Mouse (Mus musculus): ENCODE measurements around the gene Arhgap45. TPM values are rescaled to one million over a fixed set of nuclear protein-coding genes. Genes with fewer than 3 reads are reported as not detected.

Gene Arhgap45
- polyA plus RNA-seq, 1 experiment from 2014 or later, result 20.1 TPM

DNA sequence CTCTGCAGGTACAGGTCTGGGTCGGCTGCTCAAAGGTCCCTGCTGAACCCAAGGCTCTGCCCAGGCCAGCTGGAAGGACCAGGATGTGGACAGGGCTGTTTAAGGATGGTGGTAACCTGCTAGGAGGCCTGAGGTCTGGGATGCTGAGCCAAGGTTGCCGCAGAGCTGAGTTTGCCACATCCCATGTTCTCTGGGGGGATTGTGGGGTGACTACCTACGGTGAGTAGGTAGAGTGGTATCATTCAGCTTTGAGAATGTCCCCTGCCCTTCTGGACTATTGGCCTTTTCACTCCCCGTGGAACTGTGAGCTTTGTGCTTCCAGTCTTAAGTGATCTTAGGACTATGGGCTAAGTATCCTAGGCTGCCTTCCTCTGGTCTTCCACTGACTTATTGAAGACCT is 40.1 kb downstream of the Arhgap45 start:
- ATAC-seq (no peak), DNase-seq (ENCODE audit: low spot score) (no peak)
- H3K27ac ChIP-seq (ENCODE audit: low read length), result no peak overlapping the region
- no peaks in the 10 kb centered on the region for H3K9me3 ChIP-seq (ENCODE audit: low read length)
- no peak for TF ChIP-seq EP300 (IDR thresholded peaks at IDR 0.05)
- no peak overlapping the region for H3K4me3 ChIP-seq (ENCODE audit: low read depth, low read length)
- H3K27me3 ChIP-seq (replicated peaks; ENCODE audit: insufficient read depth, low read length), result no peaks in the 10 kb centered on the region
- peaks cover 28% of the 10 kb centered on the region for H3K36me3 ChIP-seq (ENCODE audit: insufficient read depth, low read length)
- H3K4me1 ChIP-seq (ENCODE audit: insufficient read depth, low read depth, low read length), result peaks cover 14% of the 10 kb centered on the region
- no peak overlapping the region for H3K4me2 ChIP-seq (replicated peaks; ENCODE audit: low read depth, low read length)
- H3K9ac ChIP-seq (replicated peaks; ENCODE audit: low read depth), result no peak overlapping the region
- 86% methylated on average over 4 of the region's 4 CpGs for WGBS

GRCm38 (mm10) chr10:80056976-80057682 is 40.7 kb downstream of the Arhgap45 start:
- peaks cover 34% of the 10 kb centered on the region for H3K36me3 ChIP-seq (ENCODE audit: insufficient read depth, low read length)
- H3K27me3 ChIP-seq (replicated peaks; ENCODE audit: insufficient read depth, low read length), result no peaks in the 10 kb centered on the region
- DNase-seq (ENCODE audit: low spot score) (no peak), ATAC-seq (no peak)
- H3K4me3 ChIP-seq (ENCODE audit: low read depth, low read length), result no peak overlapping the region
- 91% methylated on average over 27 of the region's 27 CpGs for WGBS
- no peaks in the 10 kb centered on the region for H3K9me3 ChIP-seq (ENCODE audit: low read length)
- H3K4me2 ChIP-seq (replicated peaks; ENCODE audit: low read depth, low read length), result no peak overlapping the region
- TF ChIP-seq EP300 (IDR thresholded peaks at IDR 0.05) (no peak), CTCF (IDR thresholded peaks at IDR 0.05) (no peak)
- peaks cover 10% of the 10 kb centered on the region for H3K4me1 ChIP-seq (ENCODE audit: insufficient read depth, low read depth, low read length)
- H3K27ac ChIP-seq (ENCODE audit: low read length), result no peak overlapping the region
- H3K9ac ChIP-seq (replicated peaks; ENCODE audit: low read depth), result no peak overlapping the region

- TF ChIP-seq EP300 (IDR thresholded peaks at IDR 0.05) (no peak), CTCF (IDR thresholded peaks at IDR 0.05) (no peak)
- no peak for DNase-seq (ENCODE audit: low spot score)
- no peaks in the 10 kb centered on the region for H3K9me3 ChIP-seq (ENCODE audit: low read length)
- no peak overlapping the region for H3K9ac ChIP-seq (replicated peaks; ENCODE audit: low read depth)
- peaks cover 4% of the 10 kb centered on the region; the same call in 1 of the 2 replicates for H3K4me1 ChIP-seq (ENCODE audit: insufficient read depth, low read depth, low read length)
- no peak for ATAC-seq
- no peak overlapping the region for H3K4me2 ChIP-seq (replicated peaks; ENCODE audit: low read depth, low read length)
- 71% methylated on average over 30 of the region's 30 CpGs for WGBS
- no peak overlapping the region for H3K27ac ChIP-seq (ENCODE audit: low read length)
- H3K4me3 ChIP-seq (ENCODE audit: low read depth, low read length), result no peak overlapping the region
- H3K36me3 ChIP-seq (ENCODE audit: insufficient read depth, low read length), result peaks cover 37% of the 10 kb centered on the region
- no peaks in the 10 kb centered on the region for H3K27me3 ChIP-seq (replicated peaks; ENCODE audit: insufficient read depth, low read length)
Observed at GRCm38 (mm10) chr10:80057683-80058326, 41.4 kb downstream of the Arhgap45 start.

- TF ChIP-seq EP300 (IDR thresholded peaks at IDR 0.05) (no peak), CTCF (IDR thresholded peaks at IDR 0.05) (no peak)
- no peak overlapping the region for H3K27ac ChIP-seq (ENCODE audit: low read length)
- no peak overlapping the region for H3K4me2 ChIP-seq (replicated peaks; ENCODE audit: low read depth, low read length)
- 94% methylated on average over 5 of the region's 5 CpGs for WGBS
- no peak overlapping the region for H3K9ac ChIP-seq (replicated peaks; ENCODE audit: low read depth)
- no peak overlapping the region for H3K4me3 ChIP-seq (ENCODE audit: low read depth, low read length)
- DNase-seq (ENCODE audit: low spot score) (no peak), ATAC-seq (no peak)
- peaks cover 30% of the 10 kb centered on the region for H3K36me3 ChIP-seq (ENCODE audit: insufficient read depth, low read length)
- H3K27me3 ChIP-seq (replicated peaks; ENCODE audit: insufficient read depth, low read length), result no peaks in the 10 kb centered on the region
- no peaks in the 10 kb centered on the region for H3K4me1 ChIP-seq (ENCODE audit: insufficient read depth, low read depth, low read length)
- no peaks in the 10 kb centered on the region for H3K9me3 ChIP-seq (ENCODE audit: low read length)
Observed at GRCm38 (mm10) chr10:80063104-80063503, 46.7 kb downstream of the Arhgap45 start.

DNA sequence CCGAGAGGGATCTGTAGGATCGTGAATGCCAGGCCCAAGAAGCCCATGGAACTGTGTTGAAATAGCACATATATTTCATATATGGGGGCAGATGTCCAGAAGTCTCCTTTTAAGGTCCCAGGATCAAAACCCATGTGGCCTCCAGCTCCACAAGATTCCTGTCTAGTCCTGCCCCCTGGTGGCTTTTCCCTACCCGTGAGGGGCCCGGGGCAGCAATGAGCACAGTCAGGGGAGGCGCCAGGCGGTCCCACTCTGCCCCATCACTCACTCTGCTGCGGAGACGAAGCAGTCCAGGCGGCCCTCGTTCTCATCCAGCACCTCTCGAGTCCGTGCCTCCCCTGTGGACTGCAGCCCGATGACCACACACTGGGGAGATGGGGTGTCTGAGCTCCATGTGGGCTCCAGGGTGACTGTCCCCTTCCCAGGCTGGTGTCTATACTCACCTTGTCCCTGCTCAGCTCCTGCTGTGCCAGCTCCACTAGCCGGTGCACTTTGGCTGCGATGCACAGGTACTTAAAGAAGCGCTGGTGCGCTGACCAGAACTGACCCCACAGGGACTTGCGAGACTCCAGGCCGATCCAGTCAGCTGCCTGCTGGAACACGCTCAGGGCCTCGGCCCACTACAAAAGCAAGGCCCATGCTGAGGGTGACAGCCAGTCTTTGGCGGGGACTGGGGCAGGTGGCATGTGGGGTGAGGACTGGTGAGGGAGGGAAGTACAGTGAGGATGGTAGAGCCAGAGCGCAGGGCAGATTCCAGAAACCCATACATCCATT is 47.6 kb downstream of the Arhgap45 start:
- H3K9me3 ChIP-seq (ENCODE audit: low read length), result no peaks in the 10 kb centered on the region
- no peaks in the 10 kb centered on the region for H3K27me3 ChIP-seq (replicated peaks; ENCODE audit: insufficient read depth, low read length)
- H3K4me3 ChIP-seq (ENCODE audit: low read depth, low read length), result no peak overlapping the region
- DNase-seq (ENCODE audit: low spot score), result no peak
- H3K4me2 ChIP-seq (replicated peaks; ENCODE audit: low read depth, low read length), result no peak overlapping the region
- no peak overlapping the region for H3K27ac ChIP-seq (ENCODE audit: low read length)
- ATAC-seq, result 0 out of 2 replicates have a peak, but pooled peaks have one; percentile 14
- H3K9ac ChIP-seq (replicated peaks; ENCODE audit: low read depth), result no peak overlapping the region
- H3K36me3 ChIP-seq (ENCODE audit: insufficient read depth, low read length), result peaks cover 29% of the 10 kb centered on the region
- WGBS, result 72% methylated on average over 23 of the region's 23 CpGs
- TF ChIP-seq EP300 (IDR thresholded peaks at IDR 0.05) (no peak), CTCF (IDR thresholded peaks at IDR 0.05) (peak; percentile 40; the same call in 1 of the 2 replicates)
- H3K4me1 ChIP-seq (ENCODE audit: insufficient read depth, low read depth, low read length), result no peaks in the 10 kb centered on the region

DNA sequence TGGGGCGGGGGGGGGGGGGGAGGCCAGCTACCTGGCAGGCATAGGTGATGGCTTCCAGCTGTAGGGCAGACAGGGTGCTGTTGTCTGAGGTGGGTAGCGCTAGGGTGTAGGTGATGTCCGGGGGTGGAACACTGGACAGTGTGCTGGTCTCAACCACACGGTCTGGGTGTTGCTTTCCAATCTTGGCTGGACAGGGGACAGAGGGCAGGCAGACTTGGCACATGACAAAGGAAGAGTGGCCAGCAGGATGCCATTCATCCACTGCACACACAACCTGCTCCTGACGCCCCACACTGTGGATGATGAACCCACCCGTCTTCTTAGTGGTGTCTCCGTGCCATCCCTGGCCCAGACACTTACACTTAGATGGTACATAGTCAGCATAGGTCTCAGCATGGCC is 52.8 kb downstream of the Arhgap45 start:
- no peak overlapping the region for H3K4me3 ChIP-seq (ENCODE audit: low read depth, low read length)
- 90% methylated on average over 6 of the region's 7 CpGs for WGBS
- no peak overlapping the region for H3K4me2 ChIP-seq (replicated peaks; ENCODE audit: low read depth, low read length)
- no peak overlapping the region for H3K9ac ChIP-seq (replicated peaks; ENCODE audit: low read depth)
- H3K9me3 ChIP-seq (ENCODE audit: low read length), result no peaks in the 10 kb centered on the region
- peaks cover 11% of the 10 kb centered on the region for H3K36me3 ChIP-seq (ENCODE audit: insufficient read depth, low read length)
- H3K27ac ChIP-seq (ENCODE audit: low read length), result no peak overlapping the region
- ATAC-seq (no peak), DNase-seq (ENCODE audit: low spot score) (no peak)
- no peak for TF ChIP-seq EP300 (IDR thresholded peaks at IDR 0.05)
- no peak for TF ChIP-seq CTCF (IDR thresholded peaks at IDR 0.05)
- no peaks in the 10 kb centered on the region for H3K27me3 ChIP-seq (replicated peaks; ENCODE audit: insufficient read depth, low read length)
- H3K4me1 ChIP-seq (ENCODE audit: insufficient read depth, low read depth, low read length), result peaks cover 30% of the 10 kb centered on the region

Data from lung, postnatal 0 days (tissue).